Mouse (Mus musculus) embryonic facial prominence, embryonic 14.5 days (tissue): ENCODE data around the gene C5ar2. TPM values are rescaled to one million over a fixed set of nuclear protein-coding genes. Genes with fewer than 3 reads are reported as not detected.
"Not testable (repeated sequence)": the region's sequence is repeated elsewhere in the genome, so short reads cannot be mapped to it uniquely, and the experiment has no call there.

Experiments
- ATAC-seq: fragments of 200-750 bp; cut with Nextera tagmentation; 2 replicates; pipeline ENCODE4 v1.8.0; 2017; ENCODE audit warnings: low read depth, moderate number of reproducible peaks, moderate TSS enrichment
- DNase-seq: peaks from one replicate; pipeline ENCODE4 v3.0.0-alpha.2; 2015; ENCODE audit warnings: low spot score
- H3K27ac ChIP-seq: fragments of 300-500 bp; sonication (generic); replicated peaks from 2 replicates; pipeline ENCODE4 v1.5.1; 2014; ENCODE audit warnings: low read depth, mild to moderate bottlenecking, low read length, moderate library complexity
- H3K27me3 ChIP-seq: fragments of 300-500 bp; sonication (generic); replicated peaks from 2 replicates; pipeline ENCODE4 v1.6.1; 2014; ENCODE audit warnings: low read length; ENCODE audit not compliant: control insufficient read depth, insufficient read depth
- H3K36me3 ChIP-seq: fragments of 300-500 bp; sonication (generic); 2 replicates; pipeline ENCODE4 v1.6.1; 2014; ENCODE audit warnings: low read length, mixed read lengths; ENCODE audit not compliant: control insufficient read depth, insufficient read depth
- H3K4me1 ChIP-seq: fragments of 300-500 bp; sonication (generic); 2 replicates; pipeline ENCODE4 v1.6.1; 2014; ENCODE audit warnings: antibody characterized with exemption, low read length; ENCODE audit not compliant: control insufficient read depth, insufficient read depth
- H3K4me2 ChIP-seq: fragments of 300-500 bp; sonication (generic); 2 replicates; pipeline ENCODE4 v1.6.1; 2014; ENCODE audit warnings: low read depth, mild to moderate bottlenecking, low read length, moderate library complexity, mixed read lengths
- H3K4me3 ChIP-seq: fragments of 300-500 bp; sonication (generic); 2 replicates; pipeline ENCODE4 v1.5.1; 2014; ENCODE audit warnings: low read depth, mild to moderate bottlenecking, low read length
- H3K9ac ChIP-seq: fragments of 300-500 bp; sonication (generic); 2 replicates; pipeline ENCODE4 v1.6.1; 2014; ENCODE audit warnings: low read depth, mild to moderate bottlenecking, low read length, moderate library complexity, mixed read lengths
- H3K9me3 ChIP-seq: fragments of 300-500 bp; sonication (generic); 2 replicates; pipeline ENCODE4 v1.6.1; 2016; ENCODE audit warnings: low read length; ENCODE audit not compliant: control insufficient read depth
- WGBS: fragments of 180-500 bp; shearing (Covaris S2); extraction: QIAGEN DNeasy Blood & Tissue Kit; methylation state at CpG from one replicate; pipeline ENCODE4 v1.1.7; 2014; 5-methylcytosine and 5-hydroxymethylcytosine counted together
- polyA plus RNA-seq: library from polyadenylated mRNA; unstranded; fragments of >200 nt; fragmentation: Nextera tagmentation; extraction: Ambion mirVana; gene quantifications from 2 replicates; pipeline ENCODE4 v1.2.1, GENCODE M21; 2014

Gene C5ar2
- polyA plus RNA-seq, 1 experiment from 2014 or later: not detected

- H3K27ac ChIP-seq: no peak overlapping the region
- DNase-seq: no peak
- no peak for ATAC-seq
- no peak overlapping the region for H3K4me2 ChIP-seq
- H3K9me3 ChIP-seq: no peaks in the 10 kb centered on the region
- WGBS: 85% methylated on average over 11 of the region's 11 CpGs
- no peak overlapping the region for H3K9ac ChIP-seq
- H3K4me3 ChIP-seq: no peak overlapping the region
- H3K4me1 ChIP-seq: no peaks in the 10 kb centered on the region
- peaks cover 82% of the 10 kb centered on the region for H3K36me3 ChIP-seq
- no peaks in the 10 kb centered on the region for H3K27me3 ChIP-seq
Measured at GRCm38 (mm10) chr7:16280721-16281120, 36.8 kb upstream of the C5ar2 start.

GRCm38 (mm10) chr7:16274922-16275890 lies 31.3 kb upstream of the C5ar2 start:
- Histone ChIP-seq H3K36me3 (peaks cover 49% of the 10 kb centered on the region), H3K9me3 (no peaks in the 10 kb centered on the region), H3K27ac (no peak overlapping the region), H3K4me3 (no peak overlapping the region), H3K27me3 (no peaks in the 10 kb centered on the region), H3K9ac (no peak overlapping the region), H3K4me1 (peaks cover 9% of the 10 kb centered on the region; the same call in 1 of the 2 replicates), H3K4me2 (no peak overlapping the region)
- ATAC-seq (no peak), DNase-seq (no peak)
- WGBS: 87% methylated on average over 10 of the region's 10 CpGs

DNA sequence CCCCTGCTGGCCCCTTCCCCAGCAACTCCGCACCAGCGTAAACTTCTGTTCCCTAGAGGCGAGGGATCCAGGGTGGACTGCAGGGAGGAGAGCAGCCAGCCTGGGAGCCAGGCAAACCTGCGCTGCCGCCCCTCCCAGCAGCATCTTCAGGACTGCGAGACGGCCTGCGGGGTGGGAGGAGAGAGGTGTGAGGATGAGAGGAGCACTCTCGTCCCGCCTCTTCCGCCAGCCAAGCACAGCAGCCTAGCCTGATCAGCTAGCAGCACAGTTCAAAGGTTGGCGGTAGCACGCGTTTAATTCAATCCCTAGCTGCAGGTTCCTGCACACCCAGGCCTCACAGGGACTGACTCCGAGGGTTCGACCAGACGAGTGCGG lies 29.8 kb upstream of the C5ar2 start:
- Histone ChIP-seq H3K9me3 (no peaks in the 10 kb centered on the region), H3K27me3 (no peaks in the 10 kb centered on the region), H3K36me3 (peaks cover 37% of the 10 kb centered on the region), H3K9ac (peak overlapping the region; percentile 85), H3K27ac (peak overlapping the region; percentile 92), H3K4me1 (peaks cover 9% of the 10 kb centered on the region; the same call in 1 of the 2 replicates), H3K4me2 (peak overlapping the region; percentile 77), H3K4me3 (peak overlapping the region; percentile 78)
- ATAC-seq (peak; percentile 82), DNase-seq (peak; percentile 92)
- WGBS: 0% methylated on average over 13 of the region's 18 CpGs

DNA sequence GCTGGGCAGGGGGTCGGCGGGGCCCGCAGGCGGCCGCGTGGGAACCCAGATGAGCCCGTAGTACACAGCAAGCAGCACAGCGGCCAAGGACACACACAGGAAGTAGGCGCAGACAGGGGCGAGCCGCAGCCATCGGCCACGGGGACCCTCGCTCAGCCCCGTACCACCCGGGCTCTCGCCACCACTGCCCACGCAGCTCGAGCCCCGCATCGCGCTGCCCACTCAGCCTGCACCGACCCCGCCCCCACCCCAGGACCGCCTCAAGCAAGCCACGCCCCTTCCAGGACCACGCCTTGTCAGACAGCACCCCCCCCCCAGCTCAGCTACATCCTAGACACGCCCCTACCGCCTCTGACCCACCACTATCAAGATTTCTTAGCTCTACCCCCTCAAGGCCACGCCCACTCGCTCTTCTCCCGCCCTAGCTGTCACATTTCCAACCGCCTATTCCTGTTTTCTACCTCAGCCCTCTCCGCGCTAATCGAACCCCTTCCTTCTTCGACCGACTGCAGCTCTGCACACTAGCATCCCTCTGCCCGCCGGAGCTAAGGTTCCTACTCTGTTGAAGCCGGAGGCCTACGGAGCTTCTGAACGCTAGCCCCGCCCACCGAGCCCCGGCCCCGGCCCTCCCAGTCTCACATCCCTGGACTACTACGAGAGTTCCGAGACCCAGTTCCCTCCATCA lies 29.3 kb upstream of the C5ar2 start, which contains the start of gene Inafm1:
Gene Inafm1 (minus strand): TSS at position 537 of the 685 bp plus-strand sequence.
- Histone ChIP-seq H3K4me2 (peak within 1 kb of the TSS; percentile 77), H3K9ac (peak within 1 kb of the TSS; percentile 85), H3K27me3 (no peaks in the 10 kb centered on the region), H3K4me1 (peaks cover 9% of the 10 kb centered on the region; the same call in 1 of the 2 replicates), H3K9me3 (no peaks in the 10 kb centered on the region), H3K4me3 (peak within 1 kb of the TSS; percentile 78), H3K36me3 (peaks cover 32% of the 10 kb centered on the region), H3K27ac (peak within 1 kb of the TSS; percentile 92)
- DNase-seq: peak; percentile 99
- WGBS: under 1% methylated on average over 28 of the region's 49 CpGs
- peak; percentile 86 for ATAC-seq

- peak; percentile 79 for DNase-seq
Measured at GRCm38 (mm10) chr7:16272681-16273080, 28.7 kb upstream of the C5ar2 start.

DNA sequence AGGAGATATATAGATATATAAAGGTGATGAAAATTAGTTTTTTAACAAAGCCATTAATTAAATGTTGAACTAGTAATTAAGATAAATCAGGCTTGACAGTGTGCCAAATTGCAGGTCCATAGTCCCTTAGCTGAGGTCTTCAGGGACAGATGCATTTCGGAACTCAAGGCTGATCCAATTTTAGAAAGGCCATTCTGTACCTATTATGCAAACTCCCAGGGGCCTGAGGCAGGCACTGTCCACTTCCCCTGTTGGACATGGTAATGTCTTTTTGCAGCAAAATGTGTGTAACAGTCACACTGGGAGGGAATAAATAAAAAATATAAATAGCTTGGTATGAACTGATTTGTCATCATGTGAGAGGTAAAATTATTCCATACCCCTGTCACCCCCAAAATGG lies 27.2 kb upstream of the C5ar2 start:
- ATAC-seq: no peak
- no peak overlapping the region for H3K27ac ChIP-seq
- H3K36me3 ChIP-seq: peaks cover 11% of the 10 kb centered on the region
- no peak for DNase-seq
- no peak overlapping the region for H3K9ac ChIP-seq
- no peaks in the 10 kb centered on the region for H3K9me3 ChIP-seq
- peaks cover 9% of the 10 kb centered on the region; the same call in 1 of the 2 replicates for H3K4me1 ChIP-seq
- no peak overlapping the region for H3K4me3 ChIP-seq
- WGBS: 24% methylated on average over 1 of the region's 1 CpGs
- peak overlapping the region; percentile 77; the same call in 1 of the 2 replicates for H3K4me2 ChIP-seq
- H3K27me3 ChIP-seq: no peaks in the 10 kb centered on the region

More at GRCm38 (mm10) chr7:16272681-16273080, 28.7 kb upstream of the C5ar2 start:
- H3K27ac ChIP-seq: peak overlapping the region; percentile 92
- peaks cover 9% of the 10 kb centered on the region; the same call in 1 of the 2 replicates for H3K4me1 ChIP-seq
- H3K36me3 ChIP-seq: peaks cover 26% of the 10 kb centered on the region
- no peaks in the 10 kb centered on the region for H3K27me3 ChIP-seq
- peak overlapping the region; percentile 85 for H3K9ac ChIP-seq
- ATAC-seq: peak; percentile 81
- 2% methylated on average over 17 of the region's 46 CpGs for WGBS
- no peaks in the 10 kb centered on the region for H3K9me3 ChIP-seq
- peak overlapping the region; percentile 77 for H3K4me2 ChIP-seq
- H3K4me3 ChIP-seq: peak overlapping the region; percentile 78

- ATAC-seq, H3K4me1 ChIP-seq, H3K4me2 ChIP-seq, H3K36me3 ChIP-seq, DNase-seq, H3K27ac ChIP-seq, H3K27me3 ChIP-seq, H3K4me3 ChIP-seq, H3K9ac ChIP-seq: not testable (repeated sequence)
- peaks cover 16% of the 10 kb centered on the region; the same call in 1 of the 2 replicates for H3K9me3 ChIP-seq
- WGBS: 82% methylated on average over 7 of the region's 7 CpGs
Measured at GRCm38 (mm10) chr7:16266593-16266992, 22.6 kb upstream of the C5ar2 start.

DNA sequence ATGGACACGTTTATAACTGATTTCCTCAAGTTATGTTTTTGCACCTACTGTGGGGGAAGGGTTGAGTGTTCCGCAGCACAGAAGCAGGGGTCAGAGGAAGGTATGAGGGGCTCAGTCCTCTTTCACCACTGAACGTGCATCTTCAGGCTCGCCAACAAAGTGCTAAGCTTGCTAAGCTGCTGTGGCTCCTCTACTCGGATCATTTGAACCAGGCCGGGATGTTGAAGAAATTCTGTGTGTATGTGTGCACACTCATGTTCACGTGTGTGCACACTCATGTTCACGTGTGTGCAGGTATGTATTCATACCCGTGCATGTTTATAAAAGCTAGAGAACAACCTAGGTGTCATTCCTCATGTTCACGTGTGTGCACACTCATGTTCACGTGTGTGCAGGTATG lies 21.9 kb upstream of the C5ar2 start:
- Histone ChIP-seq H3K27me3 (no peaks in the 10 kb centered on the region), H3K4me2 (no peak overlapping the region), H3K4me3 (no peak overlapping the region), H3K36me3 (no peaks in the 10 kb centered on the region), H3K4me1 (no peaks in the 10 kb centered on the region), H3K9ac (no peak overlapping the region), H3K9me3 (peaks cover 16% of the 10 kb centered on the region; the same call in 1 of the 2 replicates), H3K27ac (no peak overlapping the region)
- ATAC-seq (no peak), DNase-seq (no peak)
- WGBS: 87% methylated on average over 11 of the region's 11 CpGs
